Mouse (Mus musculus) myocyte (in vitro differentiated cells): ENCODE measurements at regions not wholly inside any gene's neighbourhood (a gene's known extent, or its start where the extent isn't known, plus 50 kb on each side); places are given as distances from the start of the nearest gene placed in this dataset.

ENCODE experiments used
- CEBPB ChIP-seq: IDR thresholded peaks from 2 replicates; pipeline ENCODE4 v1.6.1; 2011; ENCODE audit warnings: mild to moderate bottlenecking, moderate library complexity; ENCODE audit not compliant: poor library complexity, insufficient read depth, severe bottlenecking
- E2F4 ChIP-seq: IDR thresholded peaks from one replicate; pipeline ENCODE4 v1.6.1; 2011; ENCODE audit warnings: mild to moderate bottlenecking, control low read depth, moderate library complexity; ENCODE audit not compliant: insufficient read depth
- MAX ChIP-seq: IDR thresholded peaks from one replicate; pipeline ENCODE4 v1.6.1; 2011; ENCODE audit warnings: low read depth, mild to moderate bottlenecking, control low read depth
- MYOD1 ChIP-seq, 3 experiments: IDR thresholded peaks; one replicate each; pipeline ENCODE4 v1.6.1; 2011; ENCODE audit warnings: control low read depth in 2 of 3, low read depth in 2 of 3, mild to moderate bottlenecking in 2 of 3, moderate library complexity in 1 of 3; ENCODE audit not compliant: insufficient read length in 2 of 3, control insufficient read depth in 1 of 3
- POLR2A ChIP-seq: IDR thresholded peaks from one replicate; pipeline ENCODE4 v1.6.1; 2011; ENCODE audit warnings: low read depth, mild to moderate bottlenecking, control low read depth, moderate library complexity; ENCODE audit not compliant: insufficient read length
- POLR2AphosphoS2 ChIP-seq: IDR thresholded peaks from one replicate; pipeline ENCODE4 v1.6.1; 2011; ENCODE audit warnings: low read depth, control low read depth; ENCODE audit not compliant: insufficient read length
- REST ChIP-seq: IDR thresholded peaks from one replicate; pipeline ENCODE4 v1.6.1; 2011; ENCODE audit warnings: mild to moderate bottlenecking, control low read depth, moderate library complexity; ENCODE audit not compliant: insufficient read depth, insufficient read length
- SRF ChIP-seq: IDR thresholded peaks from one replicate; pipeline ENCODE4 v1.6.1; 2011; ENCODE audit warnings: low read depth; ENCODE audit not compliant: control insufficient read depth, insufficient read length
- TCF12 ChIP-seq: IDR thresholded peaks from one replicate; pipeline ENCODE4 v1.6.1; 2011; ENCODE audit warnings: mild to moderate bottlenecking, control low read depth; ENCODE audit not compliant: poor library complexity, insufficient read depth, severe bottlenecking
- USF1 ChIP-seq: IDR thresholded peaks from one replicate; pipeline ENCODE4 v1.6.1; 2011; ENCODE audit warnings: low read depth, mild to moderate bottlenecking, control low read depth, moderate library complexity

DNA sequence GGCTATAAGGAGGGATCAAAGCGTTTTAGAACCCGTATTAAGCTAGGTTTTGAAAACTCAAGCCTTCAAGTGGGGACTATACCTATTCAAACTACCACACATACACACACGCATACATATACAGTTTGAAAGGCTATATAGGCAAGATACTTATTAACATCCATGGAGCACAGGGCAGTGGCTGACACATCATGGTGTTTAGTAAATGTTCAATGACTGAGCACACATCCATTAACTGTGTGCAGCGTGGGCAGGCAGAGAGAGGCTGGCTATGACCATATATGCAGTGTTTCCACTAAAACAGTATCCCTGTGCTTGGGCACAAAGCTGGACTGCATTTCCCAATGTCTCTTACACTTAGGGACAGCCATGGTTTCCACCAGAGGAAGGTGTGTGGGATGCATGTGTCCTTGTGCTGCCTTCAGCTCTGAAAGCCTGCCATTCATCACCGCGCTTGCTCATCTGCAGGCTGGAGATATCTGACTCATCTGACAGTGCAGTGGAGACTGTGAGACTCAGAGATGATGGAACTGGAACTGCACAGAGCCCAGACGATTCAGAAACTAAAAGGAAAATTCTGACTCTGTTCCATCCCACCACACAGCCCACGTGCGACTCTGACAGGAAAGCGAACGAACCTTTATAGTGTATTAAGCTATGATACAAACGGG lies 124.6 kb upstream of the L3mbtl3 start:
- TF ChIP-seq CEBPB (no peak), POLR2A (no peak), MAX (no peak), POLR2AphosphoS2 (no peak), E2F4 (no peak), TCF12 (no peak), SRF (no peak), USF1 (no peak), MYOD1 (IDR thresholded peaks at IDR 0.05; ENCODE audit: control insufficient read depth in 1 of 3, insufficient read length in 2 of 3, low read depth in 2 of 3) (no peak), REST (no peak)
